Mouse (Mus musculus): ENCODE results near the gene Fam149b. TPM values are rescaled to one million over a fixed set of nuclear protein-coding genes. Genes with fewer than 3 reads are reported as not detected.
A peak's percentile ranks its signal among the peaks of the same experiment; 100 is the strongest.

Fam149b gene
- polyA plus RNA-seq, 1 experiment: 39.7 TPM

- TF ChIP-seq POLR2A (IDR thresholded peaks at IDR 0.05; ENCODE audit: low read depth, low read length): no peak
- TF ChIP-seq CTCF (IDR thresholded peaks at IDR 0.05; ENCODE audit: borderline replicate concordance, insufficient read depth, low read length): no peak
- peaks cover 19% of the 10 kb centered on the region for H3K4me1 ChIP-seq (ENCODE audit: control insufficient read depth, insufficient read depth, low read length)
Measured at GRCm38 (mm10) chr14:20423046-20423445, 75.1 kb downstream of the Fam149b start.

DNA sequence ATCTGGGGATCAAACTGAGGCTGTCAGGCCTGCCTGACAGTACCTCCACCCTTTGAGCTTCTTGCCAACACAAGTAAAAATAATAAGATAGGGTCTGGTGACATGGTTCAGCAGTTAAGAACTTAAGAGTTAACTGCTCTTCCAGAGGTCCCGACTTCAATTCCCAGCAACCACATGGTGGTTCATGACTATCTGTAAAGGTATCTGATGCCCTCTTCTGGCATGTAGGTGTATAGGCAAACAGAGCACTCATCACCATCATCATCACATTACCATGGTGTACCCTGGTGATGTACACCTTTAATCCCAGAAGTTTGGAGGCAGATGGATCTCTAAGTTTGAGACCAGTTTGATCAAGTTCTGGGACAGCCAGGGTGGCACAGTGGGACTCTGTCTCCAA, 80.6 kb downstream of the Fam149b start:
- Histone ChIP-seq H3K27ac (ENCODE audit: insufficient read depth, low read length) (no peak overlapping the region), H3K4me3 (ENCODE audit: insufficient read depth, low read length) (no peak overlapping the region), H3K4me1 (ENCODE audit: control insufficient read depth, insufficient read depth, low read length) (peaks cover 10% of the 10 kb centered on the region)
- TF ChIP-seq CTCF (IDR thresholded peaks at IDR 0.05; ENCODE audit: borderline replicate concordance, insufficient read depth, low read length) (no peak), POLR2A (IDR thresholded peaks at IDR 0.05; ENCODE audit: low read depth, low read length) (no peak)

More at GRCm38 (mm10) chr14:20423046-20423445, 75.1 kb downstream of the Fam149b start:
- Histone ChIP-seq H3K4me3 (ENCODE audit: insufficient read depth, low read length) (no peak overlapping the region), H3K27ac (ENCODE audit: insufficient read depth, low read length) (peak overlapping the region; percentile 35; the same call in 1 of the 2 replicates)

DNA sequence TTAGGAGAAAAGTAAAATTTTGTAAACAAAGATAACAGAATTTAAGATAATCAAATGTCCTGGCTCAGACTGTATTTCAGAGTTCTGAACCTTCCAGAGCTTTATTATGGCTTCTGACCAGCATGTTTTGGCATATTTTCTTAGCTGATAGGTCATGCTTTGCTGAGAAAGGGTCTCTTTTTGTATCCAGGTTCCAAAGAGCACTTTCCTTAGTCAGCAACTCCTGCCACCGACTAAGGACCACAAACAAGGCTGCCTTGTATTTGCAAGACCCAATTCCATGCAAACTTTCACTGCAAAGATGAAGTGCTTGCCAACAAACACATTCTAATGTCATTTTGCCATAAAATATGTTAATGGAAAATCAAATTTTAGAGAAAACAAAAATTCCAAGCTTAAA, 81.9 kb downstream of the Fam149b start:
- no peak overlapping the region for H3K4me3 ChIP-seq (ENCODE audit: insufficient read depth, low read length)
- H3K4me1 ChIP-seq (ENCODE audit: control insufficient read depth, insufficient read depth, low read length): peaks cover 4% of the 10 kb centered on the region
- TF ChIP-seq CTCF (IDR thresholded peaks at IDR 0.05; ENCODE audit: borderline replicate concordance, insufficient read depth, low read length): no peak
- no peak overlapping the region for H3K27ac ChIP-seq (ENCODE audit: insufficient read depth, low read length)

DNA sequence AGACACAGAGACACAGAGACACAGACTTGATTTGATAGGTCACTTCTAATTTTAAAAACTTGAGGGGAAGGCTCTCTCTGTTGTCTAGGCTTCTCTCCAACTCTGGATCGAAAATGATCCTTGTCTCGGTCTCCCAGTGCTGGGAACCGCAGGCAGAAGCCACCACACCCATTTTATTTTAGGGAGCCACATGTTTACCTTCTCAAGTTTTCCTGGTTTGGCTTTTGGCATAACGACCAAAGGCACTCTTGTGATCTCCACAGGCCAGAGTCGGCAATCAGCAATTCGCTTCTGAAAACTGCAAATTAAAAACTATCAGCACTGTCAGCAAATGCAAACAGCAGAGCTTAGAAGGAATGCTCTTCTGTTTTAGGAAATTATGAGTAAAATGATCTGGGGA, 83.8 kb downstream of the Fam149b start:
- Histone ChIP-seq H3K27ac (ENCODE audit: insufficient read depth, low read length) (peak overlapping the region; percentile 31; the same call in 1 of the 2 replicates), H3K4me3 (ENCODE audit: insufficient read depth, low read length) (no peak overlapping the region), H3K4me1 (ENCODE audit: control insufficient read depth, insufficient read depth, low read length) (no peaks in the 10 kb centered on the region; the same call in 1 of the 2 replicates)
- TF ChIP-seq CTCF (IDR thresholded peaks at IDR 0.05; ENCODE audit: borderline replicate concordance, insufficient read depth, low read length): no peak
- TF ChIP-seq POLR2A (IDR thresholded peaks at IDR 0.05; ENCODE audit: low read depth, low read length): no peak

- H3K4me3 ChIP-seq (ENCODE audit: insufficient read depth, low read length): no peak overlapping the region
- H3K4me1 ChIP-seq (ENCODE audit: control insufficient read depth, insufficient read depth, low read length): no peaks in the 10 kb centered on the region; the same call in 1 of the 2 replicates
- no peak overlapping the region for H3K27ac ChIP-seq (ENCODE audit: insufficient read depth, low read length)
- TF ChIP-seq CTCF (IDR thresholded peaks at IDR 0.05; ENCODE audit: borderline replicate concordance, insufficient read depth, low read length): no peak
- TF ChIP-seq POLR2A (IDR thresholded peaks at IDR 0.05; ENCODE audit: low read depth, low read length): no peak
Measured at GRCm38 (mm10) chr14:20432420-20432819, 84.5 kb downstream of the Fam149b start.

Other genes starting within 250 kb of the Fam149b start
- 7.5 and 9.2 TPM in 2 replicates for gene Saysd1, start 209.6 kb upstream of the Fam149b start, polyA plus RNA-seq (2011; ENCODE audit: insufficient read length, low read depth, missing spikeins)
- gene Kcnk5, start 166.4 kb upstream of the Fam149b start, polyA plus RNA-seq (2011; ENCODE audit: insufficient read length, low read depth, missing spikeins): 0.40 and 1.1 TPM in 2 replicates
- not detected in 2 replicates for gene Kcnk16, start 79.0 kb upstream of the Fam149b start, polyA plus RNA-seq (2011; ENCODE audit: insufficient read length, low read depth, missing spikeins)
- 10.4 and 11.1 TPM in 2 replicates for gene Nudt13, start 53.5 kb upstream of the Fam149b start, polyA plus RNA-seq (2011; ENCODE audit: insufficient read length, low read depth, missing spikeins)
- 36.4 and 38.2 TPM in 2 replicates for gene Ecd, start within 50 bp of the Fam149b start, polyA plus RNA-seq (2011; ENCODE audit: insufficient read length, low read depth, missing spikeins)
- gene Dnajc9, start 40.7 kb downstream of the Fam149b start, polyA plus RNA-seq (2011; ENCODE audit: insufficient read length, low read depth, missing spikeins): 58.0 and 76.8 TPM in 2 replicates
- gene Mrps16, start 45.5 kb downstream of the Fam149b start, polyA plus RNA-seq (2011; ENCODE audit: insufficient read length, low read depth, missing spikeins): 63.6 and 65.0 TPM in 2 replicates
- gene Cfap70, start 104.1 kb downstream of the Fam149b start, polyA plus RNA-seq (2011; ENCODE audit: insufficient read length, low read depth, missing spikeins): 1.4 TPM in 1 of 2 replicates, not detected in the other
- gene Anxa7, start 132.0 kb downstream of the Fam149b start, polyA plus RNA-seq (2011; ENCODE audit: insufficient read length, low read depth, missing spikeins): 127 and 138 TPM in 2 replicates
- 1.2 TPM in 2 replicates for gene Mss51, start 148.7 kb downstream of the Fam149b start, polyA plus RNA-seq (2011; ENCODE audit: insufficient read length, low read depth, missing spikeins)
- 80.3 and 93.9 TPM in 2 replicates for gene Ppp3cb, start 198.4 kb downstream of the Fam149b start, polyA plus RNA-seq (2011; ENCODE audit: insufficient read length, low read depth, missing spikeins)

All from embryonic fibroblast, embryonic 13.5 days (primary cell).